Mouse (Mus musculus) C2C12 (cell line): ENCODE measurements around the gene Faim.

ENCODE experiments used
- CEBPB ChIP-seq: IDR thresholded peaks from one replicate; pipeline ENCODE4 v1.6.1; 2011; ENCODE audit warnings: low read depth, mild to moderate bottlenecking, control low read depth, moderate library complexity
- CTCF ChIP-seq: IDR thresholded peaks from one replicate; pipeline ENCODE4 v1.5.1; 2011; ENCODE audit not compliant: control insufficient read depth, insufficient read depth, insufficient read length
- FOSL1 ChIP-seq: IDR thresholded peaks from one replicate; pipeline ENCODE4 v1.8.0; 2011; ENCODE audit warnings: mild to moderate bottlenecking, low read length; ENCODE audit not compliant: poor library complexity, insufficient read depth, severe bottlenecking
- MAX ChIP-seq: IDR thresholded peaks from one replicate; pipeline ENCODE4 v1.6.1; 2011; ENCODE audit warnings: mild to moderate bottlenecking, control low read depth
- MYOD1 ChIP-seq: IDR thresholded peaks from one replicate; pipeline ENCODE4 v1.6.1; 2011; ENCODE audit warnings: low read depth; ENCODE audit not compliant: control insufficient read depth, insufficient read length
- MYOG ChIP-seq: IDR thresholded peaks from one replicate; pipeline ENCODE4 v1.6.1; 2011; ENCODE audit not compliant: control insufficient read depth, insufficient read length; ENCODE audit errors: extremely low read depth
- USF1 ChIP-seq: IDR thresholded peaks from one replicate; pipeline ENCODE4 v1.6.1; 2011; ENCODE audit warnings: low read depth, mild to moderate bottlenecking, control low read depth, moderate library complexity

DNA sequence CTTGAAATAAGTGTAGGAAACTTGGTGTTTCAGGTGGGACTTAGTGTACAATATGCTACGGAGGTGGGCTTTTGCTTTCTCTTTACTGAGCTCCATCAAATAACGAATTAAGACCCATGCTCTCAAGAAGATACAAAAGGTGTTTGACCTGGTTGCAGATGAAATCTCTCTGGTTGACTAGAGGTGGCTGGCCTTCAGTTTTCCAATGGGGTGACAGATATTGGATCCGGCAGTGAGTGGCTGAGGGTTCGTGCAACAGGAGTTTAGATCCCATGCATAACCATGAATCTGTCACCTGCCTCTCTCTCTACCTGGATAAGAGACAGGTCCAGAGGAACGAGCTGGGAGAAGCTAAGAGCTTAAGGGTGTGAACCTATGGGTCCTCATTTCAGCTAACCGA lies 27.5 kb upstream of the Faim start:
- no peak for TF ChIP-seq CTCF
- TF ChIP-seq FOSL1: no peak
- no peak for TF ChIP-seq MAX
- no peak for TF ChIP-seq CEBPB
- no peak for TF ChIP-seq MYOG
- TF ChIP-seq USF1: no peak
- TF ChIP-seq MYOD1: no peak
